Mouse (Mus musculus) midbrain, postnatal 0 days (tissue): ENCODE measurements around the gene Serpini1. TPM values are rescaled to one million over a fixed set of nuclear protein-coding genes. Genes with fewer than 3 reads are reported as not detected.
A peak's percentile ranks its signal among the peaks of the same experiment; 100 is the strongest.
"Not testable (repeated sequence)": the region's sequence is repeated elsewhere in the genome, so short reads cannot be mapped to it uniquely, and the experiment has no call there.

Source experiments
- ATAC-seq: fragments of 200-750 bp; cut with Nextera tagmentation; 2 replicates; pipeline ENCODE4 v1.8.0; 2017; ENCODE audit warnings: moderate number of reproducible peaks, mild to moderate bottlenecking, moderate TSS enrichment, moderate library complexity; ENCODE audit not compliant: low FRiP score
- DNase-seq: peaks from one replicate; pipeline ENCODE4 v3.0.0-alpha.2; 2015; ENCODE audit warnings: low spot score
- H3K27ac ChIP-seq: fragments of 300-500 bp; sonication (generic); 2 replicates; pipeline ENCODE4 v1.5.1; 2014; ENCODE audit warnings: low read depth, mild to moderate bottlenecking, low read length, mixed read lengths
- H3K27me3 ChIP-seq: fragments of 300-500 bp; sonication (generic); 2 replicates; pipeline ENCODE4 v1.6.1; 2014; ENCODE audit warnings: low read length, control low read depth, mixed read lengths; ENCODE audit not compliant: insufficient read depth
- H3K36me3 ChIP-seq: fragments of 300-500 bp; sonication (generic); 2 replicates; pipeline ENCODE4 v1.6.1; 2014; ENCODE audit warnings: low read length, control low read depth, mixed read lengths; ENCODE audit not compliant: insufficient read depth
- H3K4me1 ChIP-seq: fragments of 300-500 bp; sonication (generic); 2 replicates; pipeline ENCODE4 v1.6.1; 2014; ENCODE audit warnings: mild to moderate bottlenecking, control low read depth, antibody characterized with exemption, low read length, mixed read lengths; ENCODE audit not compliant: insufficient read depth
- H3K4me2 ChIP-seq: fragments of 300-500 bp; sonication (generic); 2 replicates; pipeline ENCODE4 v1.6.1; 2014; ENCODE audit warnings: low read depth, mild to moderate bottlenecking, low read length, mixed read lengths; ENCODE audit not compliant: poor library complexity, severe bottlenecking
- H3K4me3 ChIP-seq: fragments of 300-500 bp; sonication (generic); 2 replicates; pipeline ENCODE4 v1.5.1; 2014; ENCODE audit warnings: low read depth, mild to moderate bottlenecking, low read length, moderate library complexity
- H3K9ac ChIP-seq: fragments of 300-500 bp; sonication (generic); replicated peaks from 2 replicates; pipeline ENCODE4 v1.6.1; 2014; ENCODE audit warnings: mild to moderate bottlenecking, low read length, moderate library complexity, mixed read lengths; ENCODE audit not compliant: poor library complexity, severe bottlenecking
- H3K9me3 ChIP-seq: fragments of 300-500 bp; sonication (generic); 2 replicates; pipeline ENCODE4 v1.6.1; 2016; ENCODE audit warnings: low read length, control low read depth
- CTCF ChIP-seq: IDR thresholded peaks from 2 replicates; pipeline ENCODE4 v1.5.1; 2016; ENCODE audit warnings: antibody characterized with exemption, mild to moderate bottlenecking
- WGBS: fragments of 180-500 bp; shearing (Covaris S2); extraction: QIAGEN DNeasy Blood & Tissue Kit; methylation state at CpG from one replicate; pipeline ENCODE4 v1.1.7; 2014; 5-methylcytosine and 5-hydroxymethylcytosine counted together
- polyA plus RNA-seq: library from polyadenylated mRNA; unstranded; fragments of >200 nt; fragmentation: Nextera tagmentation; extraction: Ambion mirVana; gene quantifications from 2 replicates; pipeline ENCODE4 v1.2.1, GENCODE M21; 2015
- total RNA-seq: library from RNA; depleted of rRNA; stranded (reverse); fragments of >200 nt; gene quantifications from 2 replicates; pipeline ENCODE4 v1.2.3, GENCODE M21; 2014

The Serpini1 gene
- total and polyA plus RNA-seq, 2 experiments from 2014 or later = 102 to 142 TPM

- Histone ChIP-seq H3K9ac (no peak overlapping the region), H3K9me3 (no peaks in the 10 kb centered on the region), H3K36me3 (no peaks in the 10 kb centered on the region), H3K27ac (no peak overlapping the region), H3K27me3 (no peaks in the 10 kb centered on the region), H3K4me2 (no peak overlapping the region), H3K4me1 (no peaks in the 10 kb centered on the region), H3K4me3 (no peak overlapping the region)
- ATAC-seq (no peak), DNase-seq (peak; percentile 37)
- no peak for TF ChIP-seq CTCF
Measured at GRCm38 (mm10) chr3:75647542-75647941, 90.2 kb downstream of the Serpini1 start.

- ATAC-seq (no peak), DNase-seq (no peak)
- H3K4me3 ChIP-seq = no peak overlapping the region
- 81% methylated on average over 1 of the region's 1 CpGs for WGBS
- no peak overlapping the region for H3K27ac ChIP-seq
- no peaks in the 10 kb centered on the region for H3K27me3 ChIP-seq
- TF ChIP-seq CTCF = no peak
- H3K36me3 ChIP-seq = no peaks in the 10 kb centered on the region
- H3K4me2 ChIP-seq = no peak overlapping the region
- no peaks in the 10 kb centered on the region for H3K4me1 ChIP-seq
- H3K9me3 ChIP-seq = no peaks in the 10 kb centered on the region
- H3K9ac ChIP-seq = no peak overlapping the region
Measured at GRCm38 (mm10) chr3:75648226-75648625, 90.9 kb downstream of the Serpini1 start.

- H3K36me3 ChIP-seq, DNase-seq, H3K4me2 ChIP-seq, H3K27ac ChIP-seq, H3K4me3 ChIP-seq, H3K9me3 ChIP-seq, ATAC-seq, H3K4me1 ChIP-seq, H3K9ac ChIP-seq, H3K27me3 ChIP-seq: not testable (repeated sequence)
- 58% methylated on average over 4 of the region's 4 CpGs for WGBS
Measured at GRCm38 (mm10) chr3:75650416-75651154, 93.2 kb downstream of the Serpini1 start.

- no peaks in the 10 kb centered on the region for H3K4me1 ChIP-seq
- ATAC-seq (no peak), DNase-seq (no peak)
- H3K36me3 ChIP-seq = no peaks in the 10 kb centered on the region
- H3K4me3 ChIP-seq = no peak overlapping the region
- H3K27me3 ChIP-seq = no peaks in the 10 kb centered on the region
- no peak overlapping the region for H3K27ac ChIP-seq
- no peaks in the 10 kb centered on the region for H3K9me3 ChIP-seq
- no peak for TF ChIP-seq CTCF
- H3K9ac ChIP-seq = no peak overlapping the region
- 78% methylated on average over 2 of the region's 2 CpGs for WGBS
- no peak overlapping the region for H3K4me2 ChIP-seq
Measured at GRCm38 (mm10) chr3:75651603-75652115, 94.3 kb downstream of the Serpini1 start.

DNA sequence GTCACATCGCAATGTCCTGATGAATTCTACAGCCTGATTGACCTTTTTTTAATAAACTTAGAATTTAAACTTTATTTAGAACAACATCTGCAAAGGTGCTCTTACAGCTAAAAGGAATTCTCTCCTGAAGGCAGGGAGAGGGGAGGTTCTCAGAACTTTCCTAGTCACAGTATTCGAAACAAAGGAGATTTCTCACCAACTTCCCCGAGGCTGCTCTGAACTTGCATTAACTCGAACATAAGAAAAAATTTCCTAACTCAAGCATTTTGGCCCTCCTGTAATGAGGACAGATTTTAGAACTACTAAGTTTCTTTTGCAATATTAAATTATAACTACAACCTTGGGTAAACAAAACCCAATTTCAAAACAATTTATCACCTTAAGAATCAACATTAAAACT lies 96.6 kb downstream of the Serpini1 start:
- ATAC-seq, H3K9me3 ChIP-seq, H3K4me1 ChIP-seq, H3K36me3 ChIP-seq, H3K4me3 ChIP-seq, DNase-seq, H3K27me3 ChIP-seq, H3K4me2 ChIP-seq, H3K27ac ChIP-seq, H3K9ac ChIP-seq: not testable (repeated sequence)
- 69% methylated on average over 4 of the region's 4 CpGs for WGBS

- Histone ChIP-seq H3K4me1 (no peaks in the 10 kb centered on the region), H3K27ac (no peak overlapping the region), H3K4me3 (no peak overlapping the region), H3K9ac (no peak overlapping the region), H3K4me2 (no peak overlapping the region), H3K36me3 (no peaks in the 10 kb centered on the region), H3K27me3 (no peaks in the 10 kb centered on the region), H3K9me3 (no peaks in the 10 kb centered on the region)
- 77% methylated on average over 6 of the region's 6 CpGs for WGBS
- no peak for ATAC-seq
- TF ChIP-seq CTCF = no peak
- no peak for DNase-seq
Measured at GRCm38 (mm10) chr3:75655578-75656344, 98.4 kb downstream of the Serpini1 start.
